Mouse (Mus musculus) inflammation-experienced regulatory T-cells, adult 6 months (primary cell): ENCODE results near the gene Lrrc73. TPM values are rescaled to one million over a fixed set of nuclear protein-coding genes. Genes with fewer than 3 reads are reported as not detected.

Experiments used
- ATAC-seq: one replicate; pipeline ENCODE4 v1.8.0; 2017
- polyA plus RNA-seq, 3 experiments: library from polyadenylated mRNA; unstranded; fragments of 100-300 nt; shearing (Covaris generic); gene quantifications; one replicate each; pipeline ENCODE4 v1.2.1; 2017

The Lrrc73 gene
- polyA plus RNA-seq, 3 experiments from 2014 or later = 0.28 TPM; not detected in 2

GRCm38 (mm10) chr17:46262201-46262694 is 8.9 kb downstream of the Lrrc73 start:
- ATAC-seq = no peak

GRCm38 (mm10) chr17:46265502-46265901 is 12.2 kb downstream of the Lrrc73 start:
- no peak for ATAC-seq

GRCm38 (mm10) chr17:46265918-46266618 is 12.7 kb downstream of the Lrrc73 start:
- peak; percentile 73 for ATAC-seq

- ATAC-seq = no peak
Measured at GRCm38 (mm10) chr17:46266986-46267385, 13.7 kb downstream of the Lrrc73 start.

GRCm38 (mm10) chr17:46267511-46267910 is 14.2 kb downstream of the Lrrc73 start:
- ATAC-seq = no peak

DNA sequence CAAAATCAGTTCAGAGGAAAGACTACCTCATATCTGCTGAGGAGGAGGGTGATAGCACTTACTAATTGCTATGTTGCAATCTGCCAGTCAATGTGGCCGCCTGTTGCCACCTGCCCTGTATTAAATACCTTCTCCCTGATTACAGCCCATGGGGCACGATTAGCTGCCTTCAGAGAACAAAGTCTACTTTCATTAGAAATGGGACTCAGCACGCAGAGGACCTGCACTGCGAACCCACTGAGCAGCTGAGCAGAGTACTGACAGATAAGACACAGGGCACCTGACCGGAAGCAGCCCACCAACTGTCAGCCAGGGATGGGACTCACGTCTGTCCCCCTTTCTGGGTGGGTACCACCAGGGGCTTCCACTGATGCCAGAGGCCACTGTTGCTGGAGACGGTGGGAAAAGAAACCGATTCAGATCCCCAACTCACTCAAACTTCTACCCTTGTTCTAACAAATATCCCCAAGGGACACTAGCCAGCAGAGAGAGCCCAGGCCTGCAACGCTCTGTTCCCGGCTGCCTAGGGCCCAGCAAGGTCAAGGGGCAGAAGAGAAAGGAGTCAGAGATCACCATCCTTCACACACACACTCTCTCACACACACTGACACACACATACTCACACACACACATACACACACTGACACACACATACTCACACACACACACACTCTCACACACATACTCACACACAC is 14.8 kb downstream of the Lrrc73 start:
- ATAC-seq = no peak

DNA sequence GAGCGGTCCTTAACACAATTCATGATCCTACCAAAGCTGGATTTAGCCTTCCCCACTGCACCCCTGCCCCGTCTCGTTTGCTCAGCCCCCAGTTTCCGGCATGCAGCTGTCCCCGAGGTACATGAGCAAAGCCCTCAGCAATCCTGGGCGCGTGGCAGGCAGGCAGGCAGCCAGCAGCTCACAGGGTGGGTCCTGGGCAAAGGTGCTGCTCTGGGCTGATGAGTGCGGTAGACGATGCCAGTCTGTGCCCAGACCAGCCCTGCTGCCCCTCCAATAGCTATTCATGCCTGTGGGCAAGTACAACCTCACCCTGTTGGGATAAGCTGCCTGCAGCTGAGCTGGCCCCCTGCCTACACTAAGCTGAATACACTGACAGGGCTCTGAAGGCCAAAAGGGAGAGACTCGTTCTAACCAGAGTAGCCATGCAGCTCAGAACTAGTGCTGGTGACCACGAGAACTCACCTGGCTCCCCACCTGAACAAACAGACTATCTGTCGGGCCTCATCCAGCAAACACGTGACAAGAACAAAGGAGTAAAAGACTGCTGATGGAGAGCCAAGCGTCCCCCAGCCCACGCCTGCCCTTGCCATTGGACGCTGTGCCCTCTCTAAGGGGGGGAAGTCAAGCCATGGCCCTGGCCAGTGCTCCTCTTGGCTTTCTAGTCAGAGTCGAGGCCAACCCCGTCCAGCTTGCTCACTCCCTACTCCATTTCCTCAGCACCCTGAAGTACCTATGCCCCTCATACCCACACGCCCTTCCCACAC is 16.6 kb downstream of the Lrrc73 start:
- ATAC-seq = no peak

DNA sequence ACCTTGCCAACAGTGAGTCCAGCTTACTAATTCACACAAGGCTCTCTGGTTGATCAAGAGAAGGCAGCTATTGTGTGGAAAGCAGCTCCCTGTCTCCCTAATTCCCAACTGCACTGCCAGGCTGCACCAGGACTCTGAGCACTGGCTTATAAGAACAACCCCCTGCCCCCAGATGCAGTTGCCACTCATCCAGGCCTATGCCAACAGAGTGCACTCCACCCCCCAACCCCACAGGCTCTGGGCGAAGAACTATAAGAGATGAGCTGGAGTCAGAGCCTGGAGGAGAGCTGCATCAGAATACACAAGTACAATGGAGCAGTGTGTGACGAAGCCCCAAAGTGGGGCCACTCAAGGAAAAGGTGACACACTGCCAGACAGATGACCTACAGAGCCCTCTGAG is 18.7 kb downstream of the Lrrc73 start:
- ATAC-seq = no peak

DNA sequence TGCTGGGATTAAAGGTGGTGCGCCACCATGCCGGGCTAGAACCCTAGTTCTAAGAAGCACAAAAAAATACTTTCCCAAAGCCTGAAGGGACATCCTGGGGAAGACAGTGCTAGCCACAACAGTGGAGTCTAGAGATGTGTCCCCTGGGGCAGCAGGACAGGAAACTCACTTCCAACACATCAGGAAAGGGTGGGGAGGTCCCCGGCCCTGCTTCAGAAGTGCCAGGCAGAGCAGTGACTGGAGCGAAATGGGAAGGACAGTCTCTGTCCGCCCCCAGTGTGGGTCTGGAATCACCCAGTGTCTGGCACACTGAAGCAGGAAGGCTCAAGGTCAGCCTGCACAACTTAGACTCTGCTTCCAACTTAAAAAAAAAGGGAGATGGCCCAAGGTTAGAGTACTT is 19.3 kb downstream of the Lrrc73 start:
- ATAC-seq = no peak

GRCm38 (mm10) chr17:46273803-46274236 is 20.5 kb downstream of the Lrrc73 start:
- ATAC-seq = no peak

DNA sequence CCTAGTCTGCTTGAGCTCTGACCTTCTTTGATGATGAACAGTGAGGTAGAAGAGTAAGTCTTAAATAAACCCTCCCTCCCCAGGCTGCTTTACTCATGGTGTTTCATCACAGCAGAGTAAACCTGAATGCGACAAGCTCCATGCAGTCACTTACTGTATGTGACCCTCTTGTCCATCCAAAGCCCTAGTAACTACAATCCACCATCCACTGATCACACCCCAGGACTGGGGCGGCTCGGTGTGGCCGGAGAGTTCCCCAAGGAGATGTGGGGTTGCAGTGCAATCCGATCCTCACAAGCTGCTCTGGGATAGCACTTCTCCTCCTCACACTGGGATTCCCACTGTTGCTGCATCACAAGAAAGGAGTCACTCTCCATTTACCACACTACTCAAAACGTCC is 21.1 kb downstream of the Lrrc73 start:
- ATAC-seq = no peak

- ATAC-seq = no peak
Measured at GRCm38 (mm10) chr17:46275034-46275433, 21.7 kb downstream of the Lrrc73 start.

DNA sequence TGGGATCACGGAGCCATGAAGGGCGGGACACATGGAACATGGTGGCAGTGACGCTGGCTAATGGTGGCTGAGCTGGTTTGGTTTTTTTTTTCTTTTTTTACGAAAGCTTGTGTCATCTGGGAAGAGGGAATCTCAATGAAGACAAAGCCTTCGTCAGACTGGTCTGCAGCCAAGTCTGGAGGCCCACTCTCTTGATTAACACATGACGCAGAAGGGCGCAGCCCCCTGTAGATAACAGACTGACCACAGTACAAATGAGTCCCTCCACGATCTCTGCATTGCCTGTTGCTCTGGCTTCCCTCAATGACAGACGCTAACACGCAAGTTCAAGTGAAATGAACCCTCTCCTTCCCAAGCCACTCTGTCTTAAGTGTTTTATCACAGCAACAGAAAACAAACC is 22.2 kb downstream of the Lrrc73 start:
- no peak for ATAC-seq

- no peak for ATAC-seq
Measured at GRCm38 (mm10) chr17:46277586-46277985, 24.3 kb downstream of the Lrrc73 start.

GRCm38 (mm10) chr17:46278011-46278765 is 24.9 kb downstream of the Lrrc73 start:
- no peak for ATAC-seq

GRCm38 (mm10) chr17:46282483-46283123 is 29.3 kb downstream of the Lrrc73 start, which contains the start of gene Tjap1:
Gene Tjap1, minus strand, starts transcription at chr17:46283026.
- ATAC-seq = peak; percentile 92

GRCm38 (mm10) chr17:46283140-46283539 is 29.8 kb downstream of the Lrrc73 start:
- ATAC-seq = peak; percentile 24

GRCm38 (mm10) chr17:46283911-46284310 is 30.6 kb downstream of the Lrrc73 start:
- no peak for ATAC-seq

- ATAC-seq = no peak
Measured at GRCm38 (mm10) chr17:46284653-46285052, 31.3 kb downstream of the Lrrc73 start.

DNA sequence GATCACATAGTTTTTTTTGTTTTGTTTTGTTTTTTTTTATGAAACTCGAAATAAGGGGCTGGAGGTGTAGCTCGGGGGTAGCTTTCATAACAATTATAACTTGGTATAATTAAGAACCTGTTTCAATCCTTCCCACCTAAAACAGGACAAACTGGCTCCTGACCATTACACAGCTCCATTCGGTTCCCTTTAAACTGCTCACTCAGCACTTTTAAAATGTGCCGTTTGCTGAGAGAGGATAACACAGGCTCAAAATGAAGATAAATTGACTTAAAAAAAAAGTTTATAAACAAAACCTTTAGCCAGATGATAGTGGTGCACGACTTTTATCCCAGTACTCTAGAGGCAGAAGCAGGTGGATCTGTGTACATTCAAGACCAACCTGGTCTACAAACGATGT is 32.1 kb downstream of the Lrrc73 start:
- no peak for ATAC-seq

GRCm38 (mm10) chr17:46287678-46288095 is 34.4 kb downstream of the Lrrc73 start:
- ATAC-seq = no peak

- no peak for ATAC-seq
Measured at GRCm38 (mm10) chr17:46296601-46297000, 43.3 kb downstream of the Lrrc73 start.
